Mouse (Mus musculus) heart, embryonic 11.5 days (tissue): ENCODE measurements around the gene Rps18. TPM values are rescaled to one million over a fixed set of nuclear protein-coding genes. Genes with fewer than 3 reads are reported as not detected.
"Not testable (repeated sequence)": the region's sequence is repeated elsewhere in the genome, so short reads cannot be mapped to it uniquely, and the experiment has no call there.

Source experiments
- ATAC-seq: fragments of 200-750 bp; cut with Nextera tagmentation; replicated peaks from 2 replicates; pipeline ENCODE4 v1.8.0; 2017; ENCODE audit warnings: moderate library complexity; ENCODE audit not compliant: insufficient number of reproducible peaks, low FRiP score, low TSS enrichment
- H3K27ac ChIP-seq: fragments of 300-500 bp; sonication (generic); 2 replicates; pipeline ENCODE4 v1.5.1; 2014; ENCODE audit warnings: mild to moderate bottlenecking, low read depth, low read length
- H3K27me3 ChIP-seq: fragments of 300-500 bp; sonication (generic); 2 replicates; pipeline ENCODE4 v1.6.1; 2014; ENCODE audit warnings: mild to moderate bottlenecking, low read length, mixed read lengths; ENCODE audit not compliant: control insufficient read depth, insufficient read depth
- H3K36me3 ChIP-seq: fragments of 300-500 bp; sonication (generic); 2 replicates; pipeline ENCODE4 v1.6.1; 2014; ENCODE audit warnings: mild to moderate bottlenecking, low read length, moderate library complexity, mixed read lengths; ENCODE audit not compliant: control insufficient read depth, insufficient read depth
- H3K4me1 ChIP-seq: fragments of 300-500 bp; sonication (generic); 2 replicates; pipeline ENCODE4 v1.6.1; 2014; ENCODE audit warnings: low read length; ENCODE audit not compliant: control insufficient read depth, insufficient read depth
- H3K4me2 ChIP-seq: fragments of 300-500 bp; sonication (generic); 2 replicates; pipeline ENCODE4 v1.6.1; 2014; ENCODE audit warnings: mild to moderate bottlenecking, moderate library complexity
- H3K4me3 ChIP-seq: fragments of 300-500 bp; sonication (generic); 2 replicates; pipeline ENCODE4 v1.5.1; 2014; ENCODE audit warnings: low read depth, low read length
- H3K9ac ChIP-seq: fragments of 300-500 bp; sonication (generic); 2 replicates; pipeline ENCODE4 v1.6.1; 2014; ENCODE audit warnings: mild to moderate bottlenecking, low read depth, low read length, moderate library complexity
- H3K9me3 ChIP-seq: fragments of 300-500 bp; sonication (generic); replicated peaks from 2 replicates; pipeline ENCODE4 v1.6.1; 2016; ENCODE audit warnings: low read length; ENCODE audit not compliant: control insufficient read depth
- WGBS: fragments of 180-500 bp; shearing (Covaris S2); extraction: QIAGEN DNeasy Blood & Tissue Kit; methylation state at CpG from one replicate; pipeline ENCODE4 v1.1.7; 2014; ENCODE audit not compliant: insufficient replicate concordance; 5-methylcytosine and 5-hydroxymethylcytosine counted together
- polyA plus RNA-seq: library from polyadenylated mRNA; unstranded; fragments of >200 nt; fragmentation: Nextera tagmentation; extraction: Ambion mirVana; gene quantifications from 2 replicates; pipeline ENCODE4 v1.2.1, GENCODE M21; 2014

Gene Rps18
- polyA plus RNA-seq, 1 experiment from 2014 or later, result 1,150 TPM

DNA sequence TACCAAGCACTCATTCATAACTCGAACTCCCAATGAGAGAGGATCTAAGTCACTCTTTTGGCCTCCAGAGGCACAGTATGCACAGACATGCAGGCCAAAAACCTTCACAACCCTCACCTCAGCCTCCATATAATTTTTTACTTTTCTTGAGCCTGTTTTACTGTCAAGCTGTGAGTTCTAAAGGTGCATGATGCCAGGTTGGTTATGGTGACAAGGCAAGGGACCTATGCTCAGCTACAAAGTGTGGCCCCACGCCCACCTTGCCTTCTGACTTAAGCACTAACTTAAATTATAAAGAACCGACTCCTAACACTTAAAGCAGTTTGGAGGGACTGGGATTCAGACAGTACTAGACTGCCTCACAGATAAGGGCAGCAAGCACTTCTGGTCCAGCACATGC is 2.5 kb downstream of the Rps18 start:
- ATAC-seq, result no peak
- Histone ChIP-seq H3K4me3 (0 out of 2 replicates have a peak overlapping the region, but pooled peaks have one; percentile 12), H3K9me3 (no peaks in the 10 kb centered on the region), H3K4me2 (peak overlapping the region; percentile 96), H3K4me1 (peaks cover 45% of the 10 kb centered on the region), H3K27me3 (no peaks in the 10 kb centered on the region), H3K27ac (no peak overlapping the region), H3K9ac (0 out of 2 replicates have a peak overlapping the region, but pooled peaks have one; percentile 34), H3K36me3 (peaks cover 19% of the 10 kb centered on the region)
- 78% methylated on average over 3 of the region's 3 CpGs for WGBS

GRCm38 (mm10) chr17:33952879-33953278 is 2.9 kb downstream of the Rps18 start:
- Histone ChIP-seq H3K4me1 (peaks cover 45% of the 10 kb centered on the region), H3K27me3 (no peaks in the 10 kb centered on the region), H3K9ac (0 out of 2 replicates have a peak overlapping the region, but pooled peaks have one; percentile 34), H3K4me2 (peak overlapping the region; percentile 96), H3K36me3 (peaks cover 19% of the 10 kb centered on the region), H3K27ac (no peak overlapping the region), H3K4me3 (0 out of 2 replicates have a peak overlapping the region, but pooled peaks have one; percentile 12), H3K9me3 (no peaks in the 10 kb centered on the region)
- no peak for ATAC-seq
- WGBS, result 83% methylated on average over 4 of the region's 4 CpGs

DNA sequence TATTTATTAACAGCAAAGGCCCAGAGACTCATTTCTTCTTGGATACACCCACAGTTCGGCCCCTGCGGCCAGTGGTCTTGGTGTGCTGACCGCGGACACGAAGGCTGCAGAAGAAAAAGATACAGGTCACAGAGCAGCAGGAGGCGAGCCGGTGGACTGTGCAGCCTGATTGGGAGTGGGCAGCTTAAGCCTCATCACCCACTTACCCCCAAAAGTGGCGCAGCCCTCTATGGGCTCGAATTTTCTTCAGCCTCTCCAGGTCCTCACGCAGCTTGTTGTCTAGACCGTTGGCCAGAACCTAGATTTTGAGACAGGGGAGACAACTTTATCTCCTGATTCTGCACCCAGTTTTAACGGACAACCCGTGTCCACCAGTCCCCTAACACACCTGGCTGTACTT is 3.8 kb downstream of the Rps18 start:
- Histone ChIP-seq H3K4me3 (peak overlapping the region; percentile 53), H3K36me3 (peaks cover 19% of the 10 kb centered on the region), H3K27ac (peak overlapping the region; percentile 88; the same call in 1 of the 2 replicates), H3K4me1 (peaks cover 45% of the 10 kb centered on the region), H3K4me2 (peak overlapping the region; percentile 96)
- not testable (repeated sequence) for H3K9me3 ChIP-seq, ATAC-seq, H3K27me3 ChIP-seq, H3K9ac ChIP-seq
- 73% methylated on average over 13 of the region's 13 CpGs for WGBS

GRCm38 (mm10) chr17:33951021-33951946 is 4.5 kb downstream of the Rps18 start, which contains the start of gene B3galt4:
TSS of gene B3galt4 (minus strand) at chr17:33951488.
- under 1% methylated on average over 45 of the region's 45 CpGs for WGBS
- peak; percentile 69 for ATAC-seq
- Histone ChIP-seq H3K4me1 (peaks cover 39% of the 10 kb centered on the region), H3K9me3 (no peaks in the 10 kb centered on the region), H3K4me3 (peak within 1 kb of the TSS; percentile 53), H3K9ac (peak within 1 kb of the TSS; percentile 77), H3K4me2 (peak within 1 kb of the TSS; percentile 96), H3K36me3 (peaks cover 20% of the 10 kb centered on the region), H3K27ac (peak within 1 kb of the TSS; percentile 88), H3K27me3 (no peaks in the 10 kb centered on the region)

DNA sequence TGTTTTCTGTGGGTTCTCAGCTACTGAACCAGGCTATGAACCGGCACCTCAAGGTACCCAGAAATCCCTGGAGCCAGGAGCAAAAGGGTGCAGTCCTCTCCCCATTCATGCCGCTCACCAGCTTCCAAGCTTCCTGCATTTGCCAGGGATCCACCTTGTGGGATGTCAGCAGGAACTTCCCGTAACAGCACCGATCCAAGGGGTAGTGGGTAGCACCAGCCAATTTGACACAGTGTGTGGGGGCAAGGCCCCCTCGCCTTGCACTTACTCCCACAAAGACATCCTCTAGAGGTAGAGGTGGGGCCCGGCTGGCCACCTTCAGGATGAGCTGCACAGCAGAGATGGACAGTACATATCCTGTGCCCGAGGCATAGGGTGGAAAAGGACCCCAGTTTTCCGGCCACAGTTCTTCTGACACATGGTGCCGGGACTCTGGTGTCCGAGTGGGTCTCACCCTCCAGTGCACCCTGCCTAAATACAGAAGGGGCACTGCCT is 5.6 kb downstream of the Rps18 start:
- no peak overlapping the region for H3K27ac ChIP-seq
- peaks cover 39% of the 10 kb centered on the region for H3K4me1 ChIP-seq
- H3K9ac ChIP-seq, result peak overlapping the region; percentile 77; the same call in 1 of the 2 replicates
- WGBS, result 73% methylated on average over 10 of the region's 10 CpGs
- H3K4me3 ChIP-seq, result peak overlapping the region; percentile 53
- H3K36me3 ChIP-seq, result peaks cover 23% of the 10 kb centered on the region
- H3K4me2 ChIP-seq, result peak overlapping the region; percentile 96
- no peaks in the 10 kb centered on the region for H3K9me3 ChIP-seq
- ATAC-seq, result no peak
- H3K27me3 ChIP-seq, result no peaks in the 10 kb centered on the region

- Histone ChIP-seq H3K9me3 (no peaks in the 10 kb centered on the region), H3K4me3 (no peak overlapping the region), H3K27me3 (no peaks in the 10 kb centered on the region), H3K36me3 (peaks cover 28% of the 10 kb centered on the region), H3K9ac (peak overlapping the region; percentile 22; the same call in 1 of the 2 replicates), H3K4me1 (peaks cover 32% of the 10 kb centered on the region), H3K4me2 (no peak overlapping the region), H3K27ac (no peak overlapping the region)
- no peak for ATAC-seq
- WGBS, result 90% methylated on average over 19 of the region's 19 CpGs
Observed at GRCm38 (mm10) chr17:33948905-33949537, 6.8 kb downstream of the Rps18 start.

DNA sequence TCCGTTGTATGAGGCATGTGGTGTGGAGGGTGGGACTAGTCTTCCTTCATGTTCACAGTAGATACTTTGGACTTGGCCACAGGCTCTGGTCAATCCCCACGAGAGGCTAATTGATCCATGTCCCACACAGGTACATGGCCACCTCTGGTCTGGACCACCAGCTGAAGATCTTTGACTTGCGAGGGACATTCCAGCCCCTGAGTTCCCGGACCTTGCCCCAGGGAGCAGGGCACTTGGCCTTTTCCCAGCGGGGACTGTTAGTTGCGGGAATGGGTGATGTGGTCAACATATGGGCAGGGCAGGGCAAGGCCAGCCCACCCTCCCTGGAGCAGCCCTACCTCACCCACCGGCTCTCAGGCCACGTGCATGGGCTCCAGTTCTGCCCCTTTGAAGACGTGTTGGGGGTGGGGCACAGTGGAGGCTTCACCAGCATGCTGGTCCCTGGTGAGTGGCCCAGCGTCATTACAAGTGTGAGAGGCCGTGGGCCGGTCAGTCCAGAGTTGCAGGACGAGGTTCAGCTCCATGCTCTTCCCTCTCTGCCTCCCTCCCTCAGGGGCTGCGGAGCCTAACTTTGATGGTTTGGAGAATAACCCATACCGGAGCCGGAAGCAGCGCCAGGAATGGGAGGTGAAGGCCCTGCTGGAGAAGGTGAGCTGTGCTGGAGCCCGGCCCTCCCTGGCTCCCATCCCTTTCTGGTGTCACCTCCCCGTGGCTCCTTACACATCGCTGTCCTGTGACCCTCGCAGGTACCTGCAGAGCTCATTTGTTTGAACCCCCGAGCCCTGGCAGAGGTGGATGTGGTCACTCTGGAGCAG is 7.5 kb downstream of the Rps18 start:
- 83% methylated on average over 22 of the region's 22 CpGs for WGBS
- Histone ChIP-seq H3K4me3 (no peak overlapping the region), H3K9me3 (no peaks in the 10 kb centered on the region), H3K4me1 (peaks cover 25% of the 10 kb centered on the region), H3K27ac (no peak overlapping the region), H3K36me3 (peaks cover 24% of the 10 kb centered on the region), H3K4me2 (no peak overlapping the region), H3K27me3 (no peaks in the 10 kb centered on the region), H3K9ac (no peak overlapping the region)
- no peak for ATAC-seq
